Mouse (Mus musculus) cortical plate, adult 2 months (tissue): ENCODE results near the gene Fancc.

Experiments
- CTCF ChIP-seq: fragments of 200-500 bp; IDR thresholded peaks from 2 replicates; pipeline ENCODE4 v1.5.1; 2011; ENCODE audit warnings: mild to moderate bottlenecking, control low read depth, low read length; ENCODE audit not compliant: insufficient read depth; ENCODE audit errors: extremely low read depth
- POLR2A ChIP-seq: fragments of 200-500 bp; IDR thresholded peaks from 2 replicates; pipeline ENCODE4 v1.6.1; 2011; ENCODE audit warnings: mild to moderate bottlenecking, low read length, control low read depth; ENCODE audit not compliant: insufficient read depth; ENCODE audit errors: extremely low read depth

DNA sequence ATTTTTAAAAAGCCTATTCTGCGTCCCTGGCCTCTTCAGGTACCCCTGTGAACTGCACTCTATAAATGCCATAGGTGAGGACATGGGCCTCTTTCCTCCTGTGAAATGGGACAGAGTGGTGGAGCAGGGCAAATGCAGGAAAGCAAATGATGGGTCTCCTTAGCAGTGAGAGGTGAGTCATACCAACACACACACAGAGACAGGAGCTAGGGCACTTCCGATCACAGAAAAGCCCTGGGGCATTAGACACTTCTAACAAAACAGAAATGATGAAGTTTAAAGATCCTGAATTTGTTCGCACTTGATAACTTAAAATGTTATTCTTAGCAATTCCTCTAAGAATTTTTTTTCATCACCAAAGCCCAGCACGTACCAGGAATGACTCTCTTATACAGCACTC, 157.1 kb downstream of the Fancc start:
- no peak for TF ChIP-seq CTCF
- no peak for TF ChIP-seq POLR2A
